Mouse (Mus musculus) embryonic facial prominence, embryonic 15.5 days (tissue): ENCODE measurements around the gene Htra1. TPM values are rescaled to one million over a fixed set of nuclear protein-coding genes. Genes with fewer than 3 reads are reported as not detected.

Experiments
- ATAC-seq: fragments of 200-750 bp; cut with Nextera tagmentation; 2 replicates; pipeline ENCODE4 v1.8.0; 2017; ENCODE audit warnings: low read depth, moderate TSS enrichment; ENCODE audit not compliant: insufficient number of reproducible peaks, low FRiP score, low TSS enrichment
- H3K27ac ChIP-seq: fragments of 300-500 bp; sonication (generic); replicated peaks from 2 replicates; pipeline ENCODE4 v1.5.1; 2015; ENCODE audit warnings: mild to moderate bottlenecking, inconsistent platforms
- H3K27me3 ChIP-seq: fragments of 300-500 bp; sonication (generic); 2 replicates; pipeline ENCODE4 v1.6.1; 2015; ENCODE audit warnings: inconsistent platforms
- H3K36me3 ChIP-seq: fragments of 300-500 bp; sonication (generic); 2 replicates; pipeline ENCODE4 v1.6.1; 2015; ENCODE audit warnings: mild to moderate bottlenecking, inconsistent platforms
- H3K4me1 ChIP-seq: fragments of 300-500 bp; sonication (generic); 2 replicates; pipeline ENCODE4 v1.6.1; 2015; ENCODE audit warnings: inconsistent platforms
- H3K4me2 ChIP-seq: fragments of 300-500 bp; sonication (generic); replicated peaks from 2 replicates; pipeline ENCODE4 v1.6.1; 2015; ENCODE audit warnings: mild to moderate bottlenecking, inconsistent platforms
- H3K4me3 ChIP-seq: fragments of 300-500 bp; sonication (generic); replicated peaks from 2 replicates; pipeline ENCODE4 v1.5.1; 2015; ENCODE audit warnings: mild to moderate bottlenecking, inconsistent platforms
- H3K9ac ChIP-seq: fragments of 300-500 bp; sonication (generic); 2 replicates; pipeline ENCODE4 v1.6.1; 2015; ENCODE audit warnings: inconsistent platforms
- H3K9me3 ChIP-seq: fragments of 300-500 bp; sonication (generic); replicated peaks from 2 replicates; pipeline ENCODE4 v1.6.1; 2016; ENCODE audit warnings: inconsistent platforms
- WGBS: fragments of 180-500 bp; shearing (Covaris S2); methylation state at CpG from one replicate; pipeline ENCODE4 v1.1.7; 2015; 5-methylcytosine and 5-hydroxymethylcytosine counted together
- polyA plus RNA-seq: library from polyadenylated mRNA; unstranded; fragments of >200 nt; fragmentation: Nextera tagmentation; extraction: Ambion mirVana; gene quantifications from 2 replicates; pipeline ENCODE4 v1.2.1, GENCODE M21; 2015

Htra1 gene
- 116 and 122 TPM in 2 replicates for polyA plus RNA-seq

- peaks cover 53% of the 10 kb centered on the region for H3K27me3 ChIP-seq
- no peaks in the 10 kb centered on the region for H3K36me3 ChIP-seq
- peak within 1 kb of the TSS; percentile 47 for H3K9ac ChIP-seq
- WGBS = under 1% methylated on average over 70 of the region's 70 CpGs
- peak; percentile 85 for ATAC-seq
- H3K9me3 ChIP-seq = no peaks in the 10 kb centered on the region
- peak within 1 kb of the TSS; percentile 57 for H3K4me3 ChIP-seq
- no peak within 1 kb of the TSS for H3K27ac ChIP-seq
- H3K4me2 ChIP-seq = peak within 1 kb of the TSS; percentile 92
- H3K4me1 ChIP-seq = peaks cover 27% of the 10 kb centered on the region
Measured at GRCm38 (mm10) chr7:130935793-130936471, at the start of gene Htra1. TSS of gene Htra1 (plus strand) at chr7:130936111.

GRCm38 (mm10) chr7:130886246-130886645 is 49.7 kb upstream of the Htra1 start:
- no peaks in the 10 kb centered on the region for H3K27me3 ChIP-seq
- no peak overlapping the region for H3K9ac ChIP-seq
- no peak overlapping the region for H3K4me2 ChIP-seq
- H3K9me3 ChIP-seq = no peaks in the 10 kb centered on the region
- H3K27ac ChIP-seq = no peak overlapping the region
- peaks cover 5% of the 10 kb centered on the region; the same call in 1 of the 2 replicates for H3K36me3 ChIP-seq
- no peak for ATAC-seq
- WGBS = 81% methylated on average over 3 of the region's 3 CpGs
- H3K4me1 ChIP-seq = peaks cover 4% of the 10 kb centered on the region; the same call in 1 of the 2 replicates
- no peak overlapping the region for H3K4me3 ChIP-seq

GRCm38 (mm10) chr7:130887946-130888345 is 48.0 kb upstream of the Htra1 start:
- no peak overlapping the region for H3K9ac ChIP-seq

GRCm38 (mm10) chr7:130890871-130891270 is 45.0 kb upstream of the Htra1 start:
- 35% methylated on average over 2 of the region's 2 CpGs for whole genome bisulfite sequencing
- H3K4me1 ChIP-seq = peaks cover 4% of the 10 kb centered on the region; the same call in 1 of the 2 replicates
- H3K27me3 ChIP-seq = no peaks in the 10 kb centered on the region
- no peak overlapping the region for H3K9ac ChIP-seq
- no peak overlapping the region for H3K27ac ChIP-seq
- peaks cover 4% of the 10 kb centered on the region; the same call in 1 of the 2 replicates for H3K36me3 ChIP-seq
- no peak for ATAC-seq
- H3K4me3 ChIP-seq = no peak overlapping the region
- no peak overlapping the region for H3K4me2 ChIP-seq
- H3K9me3 ChIP-seq = no peaks in the 10 kb centered on the region

More at GRCm38 (mm10) chr7:130887946-130888345, 48.0 kb upstream of the Htra1 start:
- no peak overlapping the region for H3K27ac ChIP-seq
- H3K4me2 ChIP-seq = no peak overlapping the region
- no peaks in the 10 kb centered on the region for H3K27me3 ChIP-seq
- peaks cover 5% of the 10 kb centered on the region; the same call in 1 of the 2 replicates for H3K36me3 ChIP-seq
- no peaks in the 10 kb centered on the region for H3K9me3 ChIP-seq
- ATAC-seq = no peak
- WGBS = 22% methylated on average over 3 of the region's 3 CpGs
- H3K4me3 ChIP-seq = no peak overlapping the region
- peaks cover 4% of the 10 kb centered on the region; the same call in 1 of the 2 replicates for H3K4me1 ChIP-seq

GRCm38 (mm10) chr7:130892973-130893372 is 42.9 kb upstream of the Htra1 start:
- peaks cover 10% of the 10 kb centered on the region; the same call in 1 of the 2 replicates for H3K36me3 ChIP-seq

GRCm38 (mm10) chr7:130894931-130895617 is 40.8 kb upstream of the Htra1 start:
- no peak for ATAC-seq
- WGBS = 79% methylated on average over 9 of the region's 9 CpGs
- H3K27me3 ChIP-seq = no peaks in the 10 kb centered on the region

More at GRCm38 (mm10) chr7:130892973-130893372, 42.9 kb upstream of the Htra1 start:
- no peaks in the 10 kb centered on the region for H3K27me3 ChIP-seq
- no peak overlapping the region for H3K27ac ChIP-seq
- peaks cover 3% of the 10 kb centered on the region; the same call in 1 of the 2 replicates for H3K4me1 ChIP-seq
- H3K4me3 ChIP-seq = no peak overlapping the region
- 48% methylated on average over 6 of the region's 6 CpGs for WGBS
- no peaks in the 10 kb centered on the region for H3K9me3 ChIP-seq
- H3K9ac ChIP-seq = no peak overlapping the region
- no peak overlapping the region for H3K4me2 ChIP-seq
- no peak for ATAC-seq

GRCm38 (mm10) chr7:130895618-130895945 is 40.3 kb upstream of the Htra1 start:
- H3K4me1 ChIP-seq = no peaks in the 10 kb centered on the region
- H3K9ac ChIP-seq = no peak overlapping the region
- no peak overlapping the region for H3K4me2 ChIP-seq
- ATAC-seq = no peak
- no peaks in the 10 kb centered on the region for H3K9me3 ChIP-seq
- H3K27ac ChIP-seq = no peak overlapping the region
- H3K4me3 ChIP-seq = no peak overlapping the region
- H3K27me3 ChIP-seq = no peaks in the 10 kb centered on the region
- 82% methylated on average over 2 of the region's 2 CpGs for WGBS
- H3K36me3 ChIP-seq = peaks cover 17% of the 10 kb centered on the region; the same call in 1 of the 2 replicates

More at GRCm38 (mm10) chr7:130894931-130895617, 40.8 kb upstream of the Htra1 start:
- no peak overlapping the region for H3K27ac ChIP-seq
- H3K4me1 ChIP-seq = no peaks in the 10 kb centered on the region
- H3K9ac ChIP-seq = no peak overlapping the region
- peaks cover 17% of the 10 kb centered on the region; the same call in 1 of the 2 replicates for H3K36me3 ChIP-seq
- H3K4me3 ChIP-seq = no peak overlapping the region
- H3K4me2 ChIP-seq = no peak overlapping the region
- H3K9me3 ChIP-seq = no peaks in the 10 kb centered on the region

GRCm38 (mm10) chr7:130896064-130896463 is 39.8 kb upstream of the Htra1 start:
- no peak for ATAC-seq
- H3K27me3 ChIP-seq = no peaks in the 10 kb centered on the region

GRCm38 (mm10) chr7:130897201-130897600 is 38.7 kb upstream of the Htra1 start:
- Histone ChIP-seq H3K27ac (no peak overlapping the region), H3K4me1 (no peaks in the 10 kb centered on the region), H3K4me2 (no peak overlapping the region), H3K9me3 (no peaks in the 10 kb centered on the region), H3K9ac (no peak overlapping the region), H3K4me3 (no peak overlapping the region), H3K36me3 (peaks cover 17% of the 10 kb centered on the region; the same call in 1 of the 2 replicates), H3K27me3 (no peaks in the 10 kb centered on the region)
- WGBS = 91% methylated on average over 10 of the region's 10 CpGs
- ATAC-seq = no peak

More at GRCm38 (mm10) chr7:130896064-130896463, 39.8 kb upstream of the Htra1 start:
- no peak overlapping the region for H3K27ac ChIP-seq
- H3K4me3 ChIP-seq = no peak overlapping the region
- no peak overlapping the region for H3K4me2 ChIP-seq
- no peaks in the 10 kb centered on the region for H3K4me1 ChIP-seq
- H3K36me3 ChIP-seq = peaks cover 17% of the 10 kb centered on the region; the same call in 1 of the 2 replicates
- H3K9ac ChIP-seq = no peak overlapping the region
- WGBS = 74% methylated on average over 3 of the region's 3 CpGs
- H3K9me3 ChIP-seq = no peaks in the 10 kb centered on the region

- Histone ChIP-seq H3K4me1 (no peaks in the 10 kb centered on the region), H3K4me2 (no peak overlapping the region), H3K27ac (no peak overlapping the region), H3K36me3 (peaks cover 19% of the 10 kb centered on the region), H3K9me3 (no peaks in the 10 kb centered on the region), H3K27me3 (no peaks in the 10 kb centered on the region), H3K9ac (no peak overlapping the region), H3K4me3 (no peak overlapping the region)
- no peak for ATAC-seq
- 79% methylated on average over 4 of the region's 4 CpGs for WGBS
Measured at GRCm38 (mm10) chr7:130898373-130898772, 37.5 kb upstream of the Htra1 start.

GRCm38 (mm10) chr7:130900233-130900848 is 35.6 kb upstream of the Htra1 start:
- peaks cover 37% of the 10 kb centered on the region for H3K36me3 ChIP-seq
- ATAC-seq = no peak
- 85% methylated on average over 5 of the region's 5 CpGs for WGBS
- H3K27me3 ChIP-seq = no peaks in the 10 kb centered on the region
- no peak overlapping the region for H3K4me2 ChIP-seq
- no peak overlapping the region for H3K4me3 ChIP-seq
- no peaks in the 10 kb centered on the region for H3K4me1 ChIP-seq
- H3K9ac ChIP-seq = no peak overlapping the region
- H3K27ac ChIP-seq = no peak overlapping the region
- H3K9me3 ChIP-seq = no peaks in the 10 kb centered on the region
